Mouse (Mus musculus) testis, postnatal 14 days (tissue): Measurements from ENCODE around the gene Tmem41a.
"Not testable (repeated sequence)": the region's sequence is repeated elsewhere in the genome, so short reads cannot be mapped to it uniquely, and the experiment has no call there.

Source experiments
- DNase-seq: peaks from one replicate; pipeline ENCODE4 v3.0.0; 2021; ENCODE audit warnings: low spot score

Gene Tmem41a

DNA sequence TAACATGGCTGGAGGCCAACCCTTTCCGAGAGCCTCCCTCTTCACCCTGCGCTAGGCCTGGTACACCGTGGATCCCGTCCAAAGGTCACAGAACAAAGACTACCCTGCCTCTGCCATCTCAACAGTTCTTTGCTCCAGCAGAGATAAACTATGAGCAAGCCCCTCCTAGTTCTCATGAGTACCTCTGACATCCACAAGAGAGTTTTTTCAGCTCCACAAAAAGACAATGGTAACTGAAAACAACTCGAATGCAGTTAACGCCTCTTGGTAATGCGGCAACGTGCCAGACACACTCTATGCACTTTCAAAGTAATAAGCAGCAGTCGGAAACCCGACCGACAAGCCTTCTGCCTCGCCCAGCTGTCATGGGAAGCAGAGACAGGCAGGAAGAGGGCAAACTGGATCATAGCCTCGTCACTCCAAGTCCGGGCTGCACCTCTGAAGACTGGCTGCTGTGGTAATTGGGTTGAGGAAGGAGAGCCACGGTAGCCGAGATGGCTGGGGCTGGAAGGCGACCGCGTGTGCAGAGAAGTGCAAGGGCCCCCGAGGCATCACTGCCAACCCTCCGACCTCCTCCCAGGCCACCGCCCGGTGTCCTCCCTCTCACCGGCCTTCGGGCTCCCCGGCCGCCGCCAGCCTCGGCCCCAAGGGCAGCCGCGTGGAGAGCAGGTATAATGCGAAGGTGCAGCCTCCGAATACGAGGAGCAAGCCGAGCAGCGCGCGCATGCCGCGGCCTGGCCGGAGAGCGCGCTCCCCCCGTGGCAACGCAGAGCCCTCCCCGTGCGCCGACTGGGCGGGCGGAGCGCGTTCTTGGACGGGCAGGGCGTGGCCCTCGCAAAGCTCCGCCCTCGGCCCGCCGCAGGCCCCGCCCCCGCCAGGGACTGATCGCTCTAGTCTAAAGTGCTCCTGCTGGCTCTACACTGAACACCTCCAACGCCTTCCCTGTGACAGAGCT lies at the start of gene Tmem41a:
Gene Tmem41a, minus strand, starts transcription at position 792 of the 955 bp plus-strand sequence.
- DNase-seq, result peak; percentile 87

DNA sequence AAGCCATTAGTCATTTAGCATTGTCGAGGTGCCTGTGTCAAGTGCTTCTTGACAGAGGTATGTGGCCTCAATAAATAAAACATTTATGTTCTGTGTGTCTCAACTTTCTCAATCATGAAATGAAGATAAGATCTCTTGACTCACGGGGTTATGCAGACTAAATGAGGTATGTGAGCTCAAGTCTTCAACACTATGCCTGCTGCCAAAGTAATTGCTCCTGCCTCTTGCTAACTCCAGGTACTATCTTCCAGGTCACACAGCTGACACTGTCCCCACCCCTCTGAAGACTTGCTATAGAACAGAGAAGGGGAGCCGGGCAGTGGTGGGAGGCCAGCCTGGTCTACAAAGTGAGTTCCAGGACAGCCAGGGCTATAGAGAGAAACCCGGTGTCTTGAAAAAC lies 49.0 kb upstream of the Tmem41a start:
- no peak for DNase-seq

DNA sequence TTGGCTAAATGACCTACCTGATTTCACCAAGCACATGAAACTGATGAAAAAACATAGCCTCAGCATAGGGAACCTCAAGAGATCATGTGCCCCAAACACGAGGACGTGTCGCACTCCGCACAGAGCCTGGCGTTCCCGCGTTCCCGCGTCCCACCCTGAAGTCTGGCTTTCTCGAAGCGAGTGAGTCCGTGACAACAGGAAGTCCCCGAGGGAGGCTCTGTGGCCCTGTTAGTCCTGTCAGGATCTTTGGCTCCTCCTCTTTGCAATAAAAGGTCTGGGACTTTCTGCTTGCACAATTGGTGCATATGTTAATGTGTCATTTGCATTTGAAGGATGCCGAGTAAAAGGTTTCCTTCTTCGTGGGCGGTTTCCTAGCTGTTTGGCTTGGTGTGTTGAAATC lies 48.0 kb upstream of the Tmem41a start, which contains the start of gene Liph:
Gene Liph, minus strand, starts transcription at position 360 of the 400 bp plus-strand sequence.
- no peak for DNase-seq

DNA sequence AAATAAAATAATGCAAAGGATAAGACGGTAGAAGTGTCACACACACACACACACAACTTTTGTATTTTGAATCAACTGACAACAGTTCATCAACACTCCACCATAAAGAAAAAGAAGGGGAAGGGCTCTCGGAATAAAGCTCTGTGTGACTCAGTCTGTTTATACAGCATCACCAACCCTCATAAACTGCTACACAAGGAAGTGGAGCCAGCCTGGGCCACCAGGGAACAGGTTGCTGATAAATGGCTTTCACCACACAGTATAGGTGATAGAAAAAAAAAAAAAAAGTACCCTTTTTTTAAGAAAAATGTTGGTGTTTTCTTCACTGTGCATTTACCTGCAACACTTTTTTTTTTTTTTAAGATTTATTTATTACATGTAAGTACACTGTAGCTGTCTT lies 44.4 kb upstream of the Tmem41a start:
- no peak for DNase-seq

DNA sequence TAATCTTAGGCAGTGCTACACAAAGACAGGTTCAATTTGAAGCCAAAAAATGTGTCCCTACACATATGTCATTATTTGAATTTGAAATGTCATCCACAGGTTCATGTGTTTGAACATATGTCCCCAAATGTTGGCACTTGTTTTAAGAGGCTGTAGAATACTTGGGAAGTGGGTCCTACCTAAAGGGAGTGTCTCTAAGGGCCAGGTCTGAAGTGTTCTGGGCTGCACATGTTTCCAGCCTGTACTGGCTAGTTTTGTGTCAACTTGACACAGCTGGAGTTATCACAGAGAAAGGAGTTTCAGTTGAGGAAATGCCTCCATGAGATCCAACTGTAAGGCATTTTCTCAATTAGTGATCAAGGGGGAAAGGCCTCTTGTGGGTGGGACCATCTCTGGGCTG lies 43.5 kb upstream of the Tmem41a start:
- not testable (repeated sequence) for DNase-seq

DNA sequence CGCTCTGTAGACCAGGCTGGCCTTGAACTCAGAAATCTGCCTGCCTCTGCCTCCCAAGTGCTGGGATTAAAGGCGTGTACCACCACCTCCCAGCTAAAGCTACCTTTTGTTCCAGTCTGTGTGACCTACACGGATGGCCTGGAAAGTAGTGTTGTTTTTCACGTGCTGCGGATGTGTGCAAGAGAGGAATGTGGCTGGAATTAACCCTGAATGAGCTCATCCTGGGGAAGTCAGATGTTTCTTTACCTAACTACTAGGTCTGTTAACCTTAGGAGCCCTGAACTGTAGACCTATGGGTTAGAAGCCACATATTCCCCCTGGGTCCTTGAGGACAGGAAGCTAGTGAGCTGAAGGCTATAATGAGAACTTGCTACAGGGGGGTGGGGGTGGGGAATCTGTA lies 40.6 kb upstream of the Tmem41a start:
- no peak for DNase-seq

DNA sequence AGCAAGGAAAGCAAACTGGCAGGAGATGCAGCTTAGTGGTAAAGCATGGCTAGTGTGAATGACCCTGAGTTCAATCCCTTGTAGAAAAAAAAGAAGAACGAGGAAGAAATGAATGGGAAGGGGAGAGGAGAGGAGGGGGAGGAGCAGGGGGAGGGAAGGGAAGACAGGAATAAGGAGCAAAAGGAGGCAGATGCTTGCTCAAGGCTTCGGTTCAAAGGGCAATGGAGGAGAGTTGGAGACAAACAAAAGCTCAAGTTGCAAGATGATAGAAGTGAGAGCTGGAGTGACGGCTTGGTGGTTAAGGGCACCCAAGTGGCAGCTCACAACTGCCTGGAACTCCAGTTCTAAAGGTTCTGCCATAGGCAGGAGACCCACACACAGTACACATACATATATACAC lies 38.8 kb upstream of the Tmem41a start:
- no peak for DNase-seq

DNA sequence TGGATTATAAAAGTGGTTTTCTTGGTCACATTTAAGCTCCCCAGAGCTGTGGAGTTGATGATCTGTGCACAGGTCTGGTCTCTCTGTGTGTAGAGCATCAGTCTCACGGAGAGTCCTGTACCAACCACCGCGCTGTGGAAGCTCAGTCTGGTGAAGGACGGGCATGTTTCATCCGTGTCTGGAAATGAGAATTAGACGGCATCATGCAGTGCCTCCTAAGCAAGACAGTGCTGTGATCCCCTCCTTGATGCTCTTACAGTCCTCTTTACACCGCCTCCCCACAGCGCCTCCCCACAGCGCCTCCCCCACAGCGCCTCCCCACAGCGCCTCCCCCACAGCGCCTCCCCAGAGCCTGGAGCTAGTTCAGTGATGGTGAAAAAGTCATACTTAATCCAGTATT lies 36.7 kb upstream of the Tmem41a start:
- no peak for DNase-seq

DNA sequence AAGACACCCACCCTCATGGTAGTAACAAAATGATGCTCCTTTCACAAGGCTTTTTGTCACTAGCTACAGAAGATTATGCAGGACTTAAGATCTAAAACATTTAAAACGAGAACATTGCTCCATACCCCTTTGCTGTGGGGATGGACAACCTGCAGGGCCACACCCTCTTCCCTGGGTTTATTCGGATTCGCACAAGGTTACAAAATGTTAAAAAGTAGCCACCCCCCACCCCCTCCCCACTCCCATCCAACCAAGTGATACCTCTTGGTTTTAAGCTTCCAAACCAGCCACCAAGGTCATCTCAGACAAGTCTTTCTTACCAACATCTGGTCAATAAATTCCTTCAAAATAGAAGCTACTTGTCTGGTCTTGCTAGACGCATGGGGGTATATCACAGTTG lies 36.2 kb upstream of the Tmem41a start:
- no peak for DNase-seq

DNA sequence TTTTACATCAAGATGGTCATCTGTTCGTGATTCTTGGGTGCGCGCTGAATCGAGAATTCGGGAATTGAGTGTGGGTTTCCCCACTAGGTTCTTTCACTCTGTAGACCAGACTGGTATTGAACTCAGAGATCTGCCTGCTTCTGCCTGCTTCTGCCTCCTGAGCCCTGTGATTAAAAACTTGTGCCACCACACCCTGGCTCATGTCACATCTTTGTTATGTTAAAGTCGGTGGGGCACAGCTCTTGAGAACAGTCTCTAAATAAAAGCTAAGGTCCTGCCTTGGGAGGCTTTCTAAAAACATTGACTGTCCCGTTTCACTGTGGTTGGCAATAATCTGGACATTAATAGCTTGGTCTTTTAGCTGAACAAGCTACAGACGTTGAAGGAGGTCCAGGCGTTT lies 35.8 kb upstream of the Tmem41a start:
- no peak for DNase-seq

DNA sequence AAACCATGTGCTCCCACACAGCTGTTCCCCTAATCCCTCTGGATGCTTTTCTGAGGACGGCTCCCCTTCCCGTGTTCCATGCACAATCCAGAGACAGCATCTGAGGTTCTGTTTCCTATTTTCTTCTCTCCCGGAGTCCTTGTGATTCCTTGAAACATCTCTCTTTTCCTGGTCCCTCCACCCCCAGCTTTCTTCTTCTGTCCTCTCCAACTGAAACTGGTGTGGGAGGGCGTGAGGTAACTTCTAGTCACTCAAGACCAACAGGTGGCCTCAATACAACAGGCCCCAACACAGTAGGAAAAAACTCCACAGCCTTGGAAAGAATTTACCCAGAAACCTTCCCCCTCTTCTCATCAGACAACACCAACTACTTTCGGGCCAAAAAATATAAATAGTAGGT lies 30.0 kb upstream of the Tmem41a start:
- DNase-seq, result no peak

DNA sequence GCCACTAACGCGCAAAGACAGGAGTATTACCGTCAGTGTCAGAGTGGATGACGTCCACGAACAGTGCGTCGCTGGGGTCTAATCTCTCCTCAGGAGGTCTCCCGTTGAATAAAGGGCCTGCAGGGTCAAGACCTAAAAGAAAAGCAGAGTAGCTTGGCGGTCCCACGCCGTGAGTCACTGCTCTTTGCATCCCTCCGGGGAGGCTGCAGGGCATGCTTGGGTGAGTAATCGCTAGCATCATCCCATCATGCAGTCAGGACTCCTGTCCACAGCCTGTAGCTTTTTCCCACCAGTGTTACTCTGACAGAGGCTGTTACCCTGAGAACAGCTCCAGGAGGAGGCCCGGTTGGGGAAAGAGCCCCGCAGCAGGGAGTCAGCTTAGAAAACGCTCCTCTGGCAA lies 28.9 kb upstream of the Tmem41a start:
- no peak for DNase-seq

DNA sequence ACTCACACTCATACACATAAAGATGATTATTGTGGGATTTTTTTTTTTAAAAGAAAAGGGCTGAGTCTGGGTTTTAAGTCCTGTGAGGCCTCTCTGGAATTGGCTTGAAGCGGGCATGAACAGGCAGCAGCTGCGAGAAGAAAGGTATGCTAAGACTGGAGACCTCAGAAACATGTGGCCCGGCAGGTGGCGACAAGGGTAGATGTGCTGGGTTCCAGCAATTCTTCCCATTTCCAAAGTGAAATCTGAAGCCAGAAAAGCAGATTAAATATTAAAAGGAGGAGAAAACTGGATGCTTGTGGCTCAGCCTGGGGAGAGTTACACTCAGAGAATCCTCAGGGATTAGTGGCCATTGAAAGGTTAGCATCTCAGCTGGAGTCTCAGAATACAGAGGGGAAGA lies 24.1 kb upstream of the Tmem41a start:
- DNase-seq, result no peak

DNA sequence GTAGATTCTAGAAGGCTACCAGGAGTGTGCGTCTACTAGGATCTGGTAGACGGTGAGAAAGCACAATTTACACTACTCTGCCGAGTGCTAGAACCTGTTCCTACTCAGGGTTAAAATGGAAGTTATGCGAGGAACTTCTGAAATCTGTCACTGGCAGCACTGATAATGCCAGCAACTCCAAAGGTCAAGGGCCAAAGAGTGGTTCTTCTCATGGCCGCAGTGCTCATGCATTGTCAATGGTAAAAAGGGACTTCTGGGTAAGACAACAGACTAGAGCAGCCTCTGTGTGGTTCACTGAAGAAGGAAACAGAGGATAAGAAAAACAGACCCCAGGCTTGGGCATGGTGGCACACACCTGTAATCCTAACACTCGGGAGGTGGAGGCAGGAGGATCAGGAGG lies 23.2 kb upstream of the Tmem41a start:
- DNase-seq, result no peak

DNA sequence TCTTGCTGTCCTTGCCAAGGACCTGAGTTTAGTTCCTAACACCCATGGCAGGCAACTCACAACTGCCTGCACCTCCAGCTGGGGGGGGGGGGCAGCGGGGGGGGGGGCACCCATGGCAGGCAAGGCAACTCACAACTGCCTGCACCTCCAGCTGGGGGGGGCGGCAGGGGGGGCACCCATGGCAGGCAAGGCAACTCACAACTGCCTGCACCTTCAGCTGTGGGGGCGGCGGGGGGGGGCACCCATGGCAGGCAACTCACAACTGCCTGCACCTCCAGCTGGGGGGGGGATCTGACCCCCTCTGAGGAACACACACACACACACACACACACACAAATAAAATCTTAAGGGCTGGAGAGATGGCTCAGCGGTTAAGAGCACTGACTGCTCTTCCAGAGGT lies 22.5 kb upstream of the Tmem41a start:
- DNase-seq, result no peak

DNA sequence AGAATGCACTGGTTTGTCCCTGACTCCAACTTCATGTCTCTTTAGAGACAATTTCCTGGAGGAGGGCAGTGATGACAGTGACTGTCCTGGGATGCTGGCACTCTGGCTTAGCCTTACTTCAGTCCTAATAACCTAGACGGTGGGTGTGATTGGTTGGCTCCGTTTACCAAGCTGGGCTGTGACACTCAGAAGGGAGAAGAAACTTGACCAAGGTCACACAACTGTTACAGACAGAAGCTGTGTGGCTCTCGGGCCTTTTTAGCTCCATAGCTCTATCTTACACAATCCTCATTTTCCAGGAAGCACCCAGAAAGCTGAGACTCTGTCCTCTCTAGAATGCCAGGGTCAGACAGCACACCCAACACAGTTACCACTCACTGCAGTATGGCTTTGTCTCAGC lies 18.2 kb upstream of the Tmem41a start:
- no peak for DNase-seq

DNA sequence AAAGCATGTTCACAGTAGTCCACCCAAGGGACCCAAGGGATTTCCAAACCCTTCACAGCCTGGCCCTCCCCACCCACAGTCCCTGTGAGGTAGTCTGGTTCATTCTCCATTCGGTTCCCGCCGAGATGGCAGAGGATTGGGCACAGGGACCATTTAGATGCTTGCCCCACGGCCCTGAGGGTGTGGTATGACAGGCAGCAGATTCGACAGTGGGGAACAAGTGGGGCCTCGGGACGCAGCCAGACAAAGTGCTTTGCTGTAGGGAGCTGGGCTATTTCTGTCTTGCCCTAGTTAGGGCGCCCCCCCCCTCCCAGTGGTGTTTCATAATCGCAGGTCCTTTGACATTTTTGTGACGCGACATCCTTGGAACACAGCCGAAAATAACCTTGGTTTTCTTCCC lies 8.2 kb upstream of the Tmem41a start:
- DNase-seq, result no peak

DNA sequence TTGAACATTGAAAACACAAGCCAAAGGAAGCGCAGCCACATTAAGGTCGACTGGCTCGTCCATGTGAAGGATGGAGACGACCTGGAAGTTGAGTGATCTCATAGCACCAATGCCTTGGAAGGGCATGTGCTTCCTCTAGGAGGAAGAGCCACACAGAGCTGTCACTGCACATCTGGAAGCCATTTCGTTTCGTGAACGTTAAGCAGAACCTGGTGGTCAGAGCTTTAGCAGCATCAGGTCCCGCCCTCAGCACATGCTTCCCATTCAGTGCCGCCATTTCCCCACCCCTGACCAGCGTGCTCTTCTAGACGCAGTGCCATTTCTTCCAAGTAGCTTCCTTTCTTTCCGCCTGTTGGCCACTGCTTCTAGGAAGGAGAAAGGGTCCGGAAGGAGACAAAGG lies 18.9 kb downstream of the Tmem41a start:
- DNase-seq, result no peak

DNA sequence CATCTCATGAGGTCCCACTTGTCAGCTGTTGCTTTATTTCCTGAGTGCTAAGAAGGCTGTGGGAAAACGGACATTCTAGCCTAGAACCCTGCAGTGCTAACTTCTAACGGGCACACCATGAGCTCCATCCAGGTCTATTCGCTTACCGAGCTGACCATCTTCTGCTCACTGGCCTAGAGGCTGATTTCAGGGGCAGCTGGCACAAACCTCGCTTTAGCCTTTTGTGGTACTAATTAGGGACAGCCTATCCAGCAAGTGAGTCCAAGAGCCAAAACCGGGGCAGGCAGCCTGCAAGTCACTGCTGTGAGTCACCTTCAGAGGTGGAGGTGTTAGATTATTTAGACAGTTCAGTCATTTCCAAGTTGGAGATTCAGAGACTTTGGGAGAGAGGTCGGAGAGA lies 30.7 kb downstream of the Tmem41a start:
- DNase-seq, result no peak

DNA sequence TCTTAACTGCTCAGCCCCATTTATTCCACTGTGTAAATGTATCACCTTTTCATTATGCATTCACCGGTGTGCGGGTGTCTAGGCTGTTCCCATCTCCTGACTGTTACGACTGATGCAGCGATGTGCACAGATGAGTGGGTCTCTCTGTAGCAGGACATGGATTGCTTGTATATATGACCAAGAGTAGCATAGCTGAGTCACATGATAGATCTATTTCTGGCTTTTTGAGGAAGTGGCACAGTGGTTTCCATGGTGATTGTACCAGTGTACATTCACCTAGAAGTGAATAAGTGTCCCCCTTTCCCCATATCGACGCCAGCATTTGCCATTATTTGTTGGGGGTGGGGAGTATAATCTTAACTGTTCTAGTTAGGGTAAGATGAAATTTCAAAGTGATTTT lies 34.0 kb downstream of the Tmem41a start:
- no peak for DNase-seq

DNA sequence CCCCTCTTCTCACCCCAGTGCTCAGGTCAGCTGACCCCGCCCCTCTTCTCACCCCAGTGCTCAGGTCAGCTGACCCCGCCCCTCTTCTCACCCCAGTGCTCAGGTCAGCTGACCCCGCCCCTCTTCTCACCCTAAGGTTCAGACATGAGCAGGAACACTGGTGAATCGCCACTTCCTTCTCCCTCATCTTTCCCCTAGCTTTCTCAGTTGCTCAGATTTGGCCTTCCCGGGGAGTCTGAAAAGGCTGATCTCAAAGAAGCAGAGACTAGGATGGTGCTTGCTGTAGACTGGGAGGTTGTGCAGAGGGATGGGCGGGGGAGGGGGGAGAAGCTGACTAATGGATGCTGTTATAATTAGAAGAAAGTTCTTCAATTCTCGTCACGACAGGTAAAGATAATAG lies 38.4 kb downstream of the Tmem41a start:
- not testable (repeated sequence) for DNase-seq

DNA sequence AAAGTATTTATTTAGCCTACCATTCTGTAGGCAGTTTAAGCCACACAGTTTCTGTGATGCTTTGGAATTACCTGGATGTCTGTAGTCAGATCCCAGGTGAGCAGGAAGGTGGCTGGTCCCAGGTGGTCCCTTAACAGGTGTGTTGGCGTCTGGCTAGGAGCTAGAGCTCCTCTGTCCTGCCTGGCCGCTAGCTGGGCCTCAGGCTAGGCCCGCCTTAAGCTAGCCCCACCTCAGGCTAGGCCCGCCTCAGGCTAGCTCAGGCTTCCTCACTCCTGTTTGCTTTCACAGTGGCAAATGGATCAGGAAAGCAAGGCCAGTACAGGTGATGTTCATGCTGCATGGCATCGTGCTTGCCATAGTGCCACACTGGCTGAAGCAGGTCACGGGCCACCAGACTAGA lies 40.5 kb downstream of the Tmem41a start:
- no peak for DNase-seq

DNA sequence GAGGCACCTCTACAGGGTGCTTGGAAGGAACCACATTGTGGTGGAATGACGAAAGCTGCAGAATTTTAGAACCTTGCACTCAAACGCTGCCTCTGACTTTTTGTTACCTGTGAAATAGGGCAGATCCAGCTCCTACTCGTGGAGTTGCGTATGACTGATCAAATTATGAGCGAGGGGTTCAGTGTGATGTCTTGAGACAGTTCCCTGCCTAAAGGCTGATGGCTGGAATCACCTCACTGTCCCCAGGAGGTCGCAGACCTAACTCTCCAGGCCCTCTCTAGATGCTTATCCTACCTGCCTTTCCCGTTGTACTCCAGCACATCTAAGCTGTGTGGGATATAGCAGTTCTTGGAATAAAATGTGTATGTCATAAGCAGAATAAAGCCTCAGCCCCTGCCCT lies 41.4 kb downstream of the Tmem41a start:
- DNase-seq, result no peak

DNA sequence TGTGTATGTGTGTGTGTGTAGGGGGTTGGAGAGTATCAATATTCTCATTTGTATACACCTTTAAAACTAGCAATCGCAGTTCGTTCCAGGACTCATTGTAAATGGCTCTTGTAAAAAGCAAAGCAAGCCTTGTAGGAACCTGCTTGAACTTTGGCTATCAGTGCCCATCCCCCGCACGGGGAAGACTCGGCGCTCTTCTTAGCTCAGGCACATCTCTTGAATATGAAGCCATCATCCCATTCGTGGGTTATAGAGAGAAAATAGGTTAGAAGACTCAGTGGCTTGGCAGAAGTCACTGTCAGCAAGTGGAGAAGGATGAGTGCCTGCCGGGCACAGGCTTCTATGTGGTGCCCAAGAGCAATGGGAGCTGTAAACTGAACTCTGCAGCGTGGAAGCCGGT lies 42.7 kb downstream of the Tmem41a start:
- no peak for DNase-seq
